1 mouse cellular context compared by ENCODE assay signal in genomic region chr13:21722993-21723836, GRCm38 (mm10).
TF ChIP-seq lines count a peak whose summit lies in the region.

No protein-coding gene starts in this region.

TF ChIP-seq in MEL, 35 proteins besides CTCF, POLR2A, EP300 and RAD21:
- TF ChIP-seq POLR2AphosphoS2 (IDR thresholded peaks at IDR 0.05; ENCODE audit: low read length) = no peak
- TF ChIP-seq USF1 (IDR thresholded peaks at IDR 0.05; ENCODE audit: low read depth, low read length) = no peak
- 0 out of 2 replicates have a peak, but pooled peaks have one; percentile 56 for TF ChIP-seq TBP (IDR thresholded peaks at IDR 0.05; ENCODE audit: low read depth, low read length)
- TF ChIP-seq TCF12 (IDR thresholded peaks at IDR 0.05; ENCODE audit: low read depth, low read length) = no peak
- TF ChIP-seq GABPA (IDR thresholded peaks at IDR 0.05; ENCODE audit: low read depth, low read length) = no peak
- TF ChIP-seq MEF2A (IDR thresholded peaks at IDR 0.05; ENCODE audit: extremely low read depth, insufficient replicate concordance, low read depth, low read length, poor library complexity, severe bottlenecking) = no peak
- no peak for TF ChIP-seq MXI1 (IDR thresholded peaks at IDR 0.05; ENCODE audit: low read depth, low read length)
